Mouse (Mus musculus) heart, embryonic 12.5 days (tissue): ENCODE data around the gene Atg4d. TPM values are rescaled to one million over a fixed set of nuclear protein-coding genes. Genes with fewer than 3 reads are reported as not detected.
A peak's percentile ranks its signal among the peaks of the same experiment; 100 is the strongest.
"Not testable (repeated sequence)": the region's sequence is repeated elsewhere in the genome, so short reads cannot be mapped to it uniquely, and the experiment has no call there.

Experiments
- ATAC-seq: fragments of 200-750 bp; cut with Nextera tagmentation; 2 replicates; pipeline ENCODE4 v1.8.0; 2017; ENCODE audit warnings: moderate TSS enrichment, moderate library complexity; ENCODE audit not compliant: insufficient number of reproducible peaks, low FRiP score
- H3K27ac ChIP-seq: fragments of 300-500 bp; sonication (generic); 2 replicates; pipeline ENCODE4 v1.5.1; 2016; ENCODE audit warnings: mild to moderate bottlenecking, moderate library complexity; ENCODE audit not compliant: poor library complexity, severe bottlenecking
- H3K27me3 ChIP-seq: fragments of 300-500 bp; sonication (generic); replicated peaks from 2 replicates; pipeline ENCODE4 v1.6.1; 2016; ENCODE audit warnings: mild to moderate bottlenecking, moderate library complexity
- H3K36me3 ChIP-seq: fragments of 300-500 bp; sonication (generic); 2 replicates; pipeline ENCODE4 v1.6.1; 2016; ENCODE audit warnings: mild to moderate bottlenecking, moderate library complexity
- H3K4me1 ChIP-seq: fragments of 300-500 bp; sonication (generic); replicated peaks from 2 replicates; pipeline ENCODE4 v1.6.1; 2016; ENCODE audit warnings: mild to moderate bottlenecking
- H3K4me2 ChIP-seq: fragments of 300-500 bp; sonication (generic); 2 replicates; pipeline ENCODE4 v1.6.1; 2016; ENCODE audit warnings: mild to moderate bottlenecking, moderate library complexity
- H3K4me3 ChIP-seq: fragments of 300-500 bp; sonication (generic); 2 replicates; pipeline ENCODE4 v1.5.1; 2016; ENCODE audit warnings: mild to moderate bottlenecking
- H3K9ac ChIP-seq: fragments of 300-500 bp; sonication (generic); 2 replicates; pipeline ENCODE4 v1.6.1; 2016; ENCODE audit warnings: mild to moderate bottlenecking, moderate library complexity
- H3K9me3 ChIP-seq: fragments of 300-500 bp; sonication (generic); replicated peaks from 2 replicates; pipeline ENCODE4 v1.6.1; 2016; ENCODE audit warnings: mild to moderate bottlenecking, moderate library complexity
- WGBS: fragments of 180-500 bp; shearing (Covaris S2); methylation state at CpG from one replicate; pipeline ENCODE4 v1.1.7; 2016; 5-methylcytosine and 5-hydroxymethylcytosine counted together
- polyA plus RNA-seq: library from polyadenylated mRNA; unstranded; fragments of >200 nt; fragmentation: Nextera tagmentation; extraction: Ambion mirVana; gene quantifications from 2 replicates; pipeline ENCODE4 v1.2.1, GENCODE M21; 2016

Gene Atg4d
- polyA plus RNA-seq, 1 experiment from 2014 or later, result 47.8 TPM

DNA sequence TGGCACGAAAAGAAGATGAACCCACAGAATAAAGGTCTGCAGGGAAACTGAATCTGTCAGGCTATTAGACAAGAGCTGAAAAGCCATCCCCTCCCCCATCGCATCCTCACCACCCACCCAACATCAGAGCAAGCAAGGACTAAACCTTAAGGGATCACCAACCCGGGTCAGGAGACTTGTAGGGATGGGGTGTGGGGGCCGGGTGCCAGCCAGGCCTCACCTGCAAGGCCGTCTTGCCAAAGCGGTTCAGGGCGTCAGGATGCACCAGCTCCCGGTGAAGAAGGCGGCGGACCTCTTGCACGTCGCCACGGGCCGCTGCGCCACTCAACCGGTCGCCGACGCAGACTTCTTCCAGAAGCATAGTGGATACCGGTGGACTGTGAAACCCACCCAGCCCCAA, 25.5 kb downstream of the Atg4d start:
- H3K27me3 ChIP-seq, result no peaks in the 10 kb centered on the region
- peak overlapping the region; percentile 87 for H3K4me2 ChIP-seq
- peaks cover 29% of the 10 kb centered on the region for H3K4me1 ChIP-seq
- peak overlapping the region; percentile 65 for H3K4me3 ChIP-seq
- H3K36me3 ChIP-seq, result peaks cover 8% of the 10 kb centered on the region
- H3K9ac ChIP-seq, result peak overlapping the region; percentile 78
- 1% methylated on average over 20 of the region's 20 CpGs for WGBS
- H3K27ac ChIP-seq, result peak overlapping the region; percentile 77
- ATAC-seq, result no peak
- H3K9me3 ChIP-seq, result no peaks in the 10 kb centered on the region

DNA sequence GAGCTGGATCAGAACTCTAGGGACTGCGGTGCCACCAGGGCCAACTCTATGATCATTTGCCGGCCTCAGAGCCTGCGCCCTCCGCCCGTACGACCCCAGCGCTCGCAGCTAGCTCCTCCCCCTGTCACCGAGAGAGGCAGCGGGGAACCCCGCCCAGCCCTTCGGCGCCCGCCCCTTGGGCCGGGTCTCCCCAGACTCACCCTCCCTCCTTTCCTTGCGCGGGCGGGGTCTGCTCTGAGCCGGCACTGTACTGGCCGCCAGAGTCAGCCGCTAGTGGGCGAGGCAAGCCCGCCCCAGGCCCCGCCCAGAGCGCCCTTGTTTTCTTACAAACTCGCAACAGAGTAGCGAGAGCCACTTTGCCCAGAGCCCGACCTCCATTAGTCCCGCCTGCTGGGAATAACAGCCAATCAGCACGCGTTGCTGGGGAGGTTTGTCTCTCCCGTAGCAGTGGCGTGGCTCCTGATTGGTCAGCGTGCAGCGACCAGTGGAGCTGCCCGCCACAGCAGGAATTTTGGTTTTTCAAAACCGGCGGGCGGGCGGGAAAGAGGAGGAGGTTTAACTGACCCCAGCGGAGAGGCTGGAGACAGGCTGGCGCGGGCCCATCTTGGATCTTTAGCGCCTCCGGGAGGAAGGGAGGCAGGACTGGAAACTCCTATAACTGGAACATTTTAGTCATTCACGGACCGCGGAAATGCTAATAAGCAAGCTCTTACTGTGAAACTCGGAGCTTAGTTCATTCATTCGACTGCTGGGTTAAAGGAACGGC, 26.1 kb downstream of the Atg4d start, which contains the start of gene Cdkn2d:
Cdkn2d (minus strand) TSS at position 386 of the 766 bp plus-strand sequence.
- Histone ChIP-seq H3K36me3 (peaks cover 7% of the 10 kb centered on the region; the same call in 1 of the 2 replicates), H3K4me3 (peak within 1 kb of the TSS; percentile 65), H3K4me2 (peak within 1 kb of the TSS; percentile 87), H3K27ac (peak within 1 kb of the TSS; percentile 85), H3K4me1 (peaks cover 29% of the 10 kb centered on the region), H3K9me3 (no peaks in the 10 kb centered on the region), H3K9ac (peak within 1 kb of the TSS; percentile 78), H3K27me3 (no peaks in the 10 kb centered on the region)
- peak; percentile 95 for ATAC-seq
- under 1% methylated on average over 49 of the region's 51 CpGs for WGBS

DNA sequence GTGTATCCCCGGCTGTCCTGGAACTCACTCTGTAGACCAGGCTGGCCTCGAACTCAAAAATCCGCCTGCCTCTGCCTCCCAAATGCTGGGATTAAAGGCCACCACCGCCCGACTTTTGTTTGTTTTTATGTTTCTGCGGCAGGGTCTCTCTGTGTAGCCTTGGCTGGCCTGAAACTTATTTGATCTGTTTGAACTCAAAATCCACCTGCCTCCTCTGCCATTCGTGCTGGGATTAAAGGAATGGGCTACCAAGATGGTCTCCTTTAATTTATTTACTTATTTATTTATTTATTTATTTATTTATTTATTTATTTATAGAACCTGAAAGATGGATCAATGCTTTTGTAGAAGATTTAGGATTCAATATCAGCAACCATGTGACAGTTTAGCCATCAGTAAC, 26.8 kb downstream of the Atg4d start:
- H3K27me3 ChIP-seq, ATAC-seq, H3K9me3 ChIP-seq, H3K36me3 ChIP-seq: not testable (repeated sequence)
- H3K4me2 ChIP-seq, result peak overlapping the region; percentile 65
- WGBS, result 14% methylated on average over 7 of the region's 7 CpGs
- H3K9ac ChIP-seq, result peak overlapping the region; percentile 62
- peak overlapping the region; percentile 45 for H3K4me3 ChIP-seq
- H3K4me1 ChIP-seq, result peaks cover 22% of the 10 kb centered on the region
- H3K27ac ChIP-seq, result peak overlapping the region; percentile 85

DNA sequence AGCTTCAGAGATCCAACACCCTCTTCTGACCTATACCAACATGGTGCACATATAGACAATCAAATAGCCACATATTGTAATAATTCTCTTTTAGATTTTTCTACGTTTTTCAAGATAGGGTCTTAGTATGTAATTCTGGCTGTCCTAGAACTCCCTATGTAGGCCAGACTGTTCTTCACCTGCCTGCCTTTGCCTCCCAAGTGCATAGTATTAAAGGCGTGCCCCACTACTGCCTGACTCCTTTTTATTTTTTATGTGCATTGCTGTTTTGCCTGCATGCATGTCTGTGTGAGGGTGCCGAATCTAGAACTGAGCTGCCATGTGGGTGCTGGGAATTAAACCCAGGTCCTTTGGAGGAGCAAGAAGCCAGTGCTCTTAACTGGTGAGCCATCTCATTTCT, 27.2 kb downstream of the Atg4d start:
- no peak overlapping the region for H3K4me2 ChIP-seq
- ATAC-seq, result no peak
- no peaks in the 10 kb centered on the region for H3K27me3 ChIP-seq
- H3K36me3 ChIP-seq, result peaks cover 7% of the 10 kb centered on the region; the same call in 1 of the 2 replicates
- H3K4me3 ChIP-seq, result no peak overlapping the region
- WGBS, result 91% methylated on average over 3 of the region's 3 CpGs
- no peaks in the 10 kb centered on the region for H3K9me3 ChIP-seq
- H3K4me1 ChIP-seq, result peaks cover 18% of the 10 kb centered on the region
- no peak overlapping the region for H3K27ac ChIP-seq
- H3K9ac ChIP-seq, result no peak overlapping the region

DNA sequence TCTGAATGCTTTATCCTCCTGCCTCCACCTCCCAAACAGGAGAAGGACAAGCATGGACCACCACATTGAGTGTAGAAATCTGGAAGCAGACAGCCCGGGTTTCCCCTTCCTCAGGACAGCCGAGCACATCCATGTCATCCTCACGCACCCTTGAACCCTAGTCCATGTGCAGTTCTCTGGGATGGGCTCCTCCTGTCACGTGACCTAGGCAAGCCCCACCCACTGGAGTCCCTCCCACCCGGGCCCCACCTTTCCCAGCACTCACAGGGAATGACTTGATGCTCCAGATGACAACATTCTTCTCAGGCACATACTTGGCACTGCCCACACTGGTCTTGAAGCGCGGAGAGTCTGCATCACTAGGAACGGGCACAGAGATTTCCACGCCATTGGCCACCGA, 33.9 kb downstream of the Atg4d start:
- no peak overlapping the region for H3K4me2 ChIP-seq
- no peak overlapping the region for H3K27ac ChIP-seq
- H3K9me3 ChIP-seq, result no peaks in the 10 kb centered on the region
- ATAC-seq, result no peak
- no peaks in the 10 kb centered on the region for H3K36me3 ChIP-seq
- no peaks in the 10 kb centered on the region for H3K27me3 ChIP-seq
- H3K9ac ChIP-seq, result no peak overlapping the region
- whole genome bisulfite sequencing, result 79% methylated on average over 10 of the region's 10 CpGs
- no peaks in the 10 kb centered on the region for H3K4me1 ChIP-seq
- H3K4me3 ChIP-seq, result no peak overlapping the region

DNA sequence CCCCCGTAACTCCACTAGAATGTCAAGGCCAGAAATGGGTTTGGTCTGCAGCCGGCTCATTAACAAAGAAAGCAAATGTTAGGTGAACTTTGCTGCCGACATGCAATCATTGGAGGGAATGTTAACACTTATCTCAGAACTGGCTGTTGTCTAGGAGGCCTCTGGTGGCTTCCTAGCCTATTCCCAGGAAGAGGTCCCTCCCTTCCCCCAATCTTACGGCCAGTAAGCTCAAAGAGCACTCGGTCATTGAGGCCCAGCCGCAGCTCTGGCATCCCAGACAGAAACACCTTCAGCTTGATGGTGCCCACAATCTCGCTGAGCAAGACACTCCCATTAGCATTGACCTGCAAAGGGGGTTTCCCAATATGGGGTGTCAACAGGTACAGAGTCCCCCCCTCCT, 40.0 kb downstream of the Atg4d start:
- Histone ChIP-seq H3K9ac (no peak overlapping the region), H3K36me3 (no peaks in the 10 kb centered on the region), H3K27me3 (no peaks in the 10 kb centered on the region), H3K9me3 (no peaks in the 10 kb centered on the region), H3K27ac (no peak overlapping the region), H3K4me3 (no peak overlapping the region), H3K4me2 (no peak overlapping the region), H3K4me1 (peaks cover 3% of the 10 kb centered on the region; the same call in 1 of the 2 replicates)
- 60% methylated on average over 7 of the region's 7 CpGs for WGBS
- no peak for ATAC-seq

DNA sequence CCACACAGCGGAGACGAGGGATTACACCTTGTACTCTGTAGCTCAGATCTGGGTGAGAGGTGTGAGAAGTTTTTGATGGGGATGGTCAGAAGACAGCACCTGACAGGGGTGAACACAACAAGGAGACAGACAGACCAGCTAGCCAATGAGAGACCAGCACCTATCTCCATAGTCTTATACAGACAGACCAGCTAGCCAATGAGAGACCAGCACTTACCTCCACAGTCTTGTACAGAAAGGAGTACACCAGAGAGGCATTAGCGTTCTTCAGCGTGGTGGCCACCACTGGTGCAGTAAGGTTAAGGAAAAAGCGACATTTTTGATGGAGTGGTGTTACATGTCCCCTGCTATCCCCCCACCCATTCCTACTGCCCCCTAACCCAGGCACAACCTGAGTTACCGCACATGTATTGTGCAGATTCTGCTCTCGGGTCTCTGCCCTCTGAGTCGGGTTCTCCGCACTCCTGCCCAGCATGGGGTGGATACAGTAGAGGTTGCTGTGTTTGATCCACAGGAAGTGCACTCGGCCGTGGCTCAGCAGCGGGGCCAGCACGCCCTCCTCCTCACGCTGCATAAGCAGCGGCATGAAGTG, 44.2 kb downstream of the Atg4d start:
- Histone ChIP-seq H3K36me3 (no peaks in the 10 kb centered on the region), H3K9ac (no peak overlapping the region), H3K4me2 (no peak overlapping the region), H3K4me1 (peaks cover 10% of the 10 kb centered on the region), H3K9me3 (peaks cover 7% of the 10 kb centered on the region; the same call in 1 of the 2 replicates), H3K4me3 (no peak overlapping the region), H3K27ac (no peak overlapping the region), H3K27me3 (peaks cover 21% of the 10 kb centered on the region)
- ATAC-seq, result no peak
- 61% methylated on average over 15 of the region's 15 CpGs for WGBS

DNA sequence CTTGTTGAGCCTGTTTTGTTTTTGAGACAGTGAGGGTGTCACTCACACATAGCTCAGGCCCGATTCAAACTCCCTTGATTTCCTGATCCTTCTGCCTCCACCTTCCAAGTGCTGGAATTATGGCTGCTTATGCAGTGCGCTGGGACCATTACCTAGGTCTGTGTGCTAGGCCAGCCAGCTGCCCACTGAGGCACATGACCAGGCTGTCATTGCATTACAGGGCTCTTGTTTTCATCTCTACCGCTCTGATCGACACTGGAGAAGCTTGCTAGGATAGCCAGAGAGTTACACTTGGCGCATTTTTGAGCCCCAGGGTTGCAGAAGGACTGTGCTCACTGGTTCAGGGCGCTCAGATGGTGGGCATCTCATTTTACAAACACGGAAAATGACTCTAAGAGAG, 46.6 kb downstream of the Atg4d start:
- ATAC-seq, result no peak
- no peak overlapping the region for H3K27ac ChIP-seq
- 0 out of 2 replicates have a peak overlapping the region, but pooled peaks have one; percentile 22 for H3K9ac ChIP-seq
- no peak overlapping the region; the same call in 1 of the 2 replicates for H3K4me3 ChIP-seq
- 0 out of 2 replicates have a peak overlapping the region, but pooled peaks have one; percentile 50 for H3K4me2 ChIP-seq
- H3K36me3 ChIP-seq, result no peaks in the 10 kb centered on the region
- peaks cover 21% of the 10 kb centered on the region for H3K27me3 ChIP-seq
- WGBS, result 28% methylated on average over 7 of the region's 7 CpGs
- peaks cover 7% of the 10 kb centered on the region for H3K4me1 ChIP-seq
- H3K9me3 ChIP-seq, result peaks cover 7% of the 10 kb centered on the region; the same call in 1 of the 2 replicates

DNA sequence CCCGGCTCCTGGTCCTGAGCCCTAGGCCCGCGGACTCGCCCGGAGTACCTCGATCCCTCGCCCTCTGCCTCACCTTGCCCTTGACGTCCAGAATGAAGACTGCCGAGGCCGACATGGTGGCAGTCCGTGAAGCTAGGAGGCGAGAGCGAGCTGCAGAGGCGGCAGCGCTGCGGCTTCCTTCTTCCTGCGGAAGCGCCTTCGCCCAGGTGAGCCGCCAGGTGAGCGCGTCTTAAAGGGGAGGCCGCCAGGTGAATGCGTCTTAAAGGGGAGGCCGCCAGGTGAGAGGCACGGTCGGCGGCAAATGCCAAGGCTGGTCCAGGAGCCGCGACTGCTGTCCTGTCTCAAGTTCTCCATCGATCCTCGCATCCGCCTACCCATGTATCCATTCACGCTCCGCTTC, 47.0 kb downstream of the Atg4d start, which contains the start of gene Ap1m2:
Ap1m2 (minus strand) TSS at position 204 of the 400 bp plus-strand sequence.
- Histone ChIP-seq H3K9me3 (peaks cover 7% of the 10 kb centered on the region; the same call in 1 of the 2 replicates), H3K36me3 (no peaks in the 10 kb centered on the region), H3K27me3 (peaks cover 21% of the 10 kb centered on the region), H3K27ac (no peak within 1 kb of the TSS), H3K4me3 (peak within 1 kb of the TSS; percentile 11), H3K4me2 (peak within 1 kb of the TSS; percentile 50), H3K9ac (0 out of 2 replicates have a peak within 1 kb of the TSS, but pooled peaks have one; percentile 22), H3K4me1 (peaks cover 7% of the 10 kb centered on the region)
- no peak for ATAC-seq
- WGBS, result 11% methylated on average over 31 of the region's 35 CpGs

DNA sequence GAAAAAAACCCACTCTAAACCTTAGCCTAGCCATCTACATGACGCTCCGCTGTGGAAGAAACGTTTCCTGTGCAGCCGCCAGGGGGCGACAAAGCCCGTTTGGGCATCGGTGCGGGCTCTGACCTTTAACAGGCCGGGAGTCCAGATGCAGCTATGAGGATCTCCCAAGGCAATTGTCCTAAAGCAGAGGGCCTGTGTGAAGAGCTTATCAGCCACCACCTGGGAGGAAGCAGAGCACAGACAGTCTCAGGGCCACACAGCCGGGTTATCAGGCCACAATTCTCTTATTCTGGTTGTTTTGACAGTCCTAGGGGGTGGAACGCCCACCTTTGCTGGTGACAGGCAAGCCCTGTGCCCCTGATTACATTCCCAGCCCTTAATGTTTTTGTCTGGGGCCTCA, 48.3 kb downstream of the Atg4d start:
- Histone ChIP-seq H3K36me3 (no peaks in the 10 kb centered on the region), H3K9me3 (peaks cover 7% of the 10 kb centered on the region; the same call in 1 of the 2 replicates), H3K9ac (no peak overlapping the region), H3K4me2 (no peak overlapping the region), H3K4me1 (peaks cover 7% of the 10 kb centered on the region), H3K4me3 (no peak overlapping the region), H3K27me3 (peaks cover 21% of the 10 kb centered on the region), H3K27ac (no peak overlapping the region)
- peak; percentile 85 for ATAC-seq
- WGBS, result 5% methylated on average over 11 of the region's 11 CpGs
